Mouse (Mus musculus): Measurements from ENCODE around the gene Gm10643. TPM values are rescaled to one million over a fixed set of nuclear protein-coding genes. Genes with fewer than 3 reads are reported as not detected.

The Gm10643 gene
- total and polyA plus RNA-seq, 2 experiments from 2014 or later = 1.6 to 4.7 TPM

GRCm38 (mm10) chr8:84084341-84085115 is 19.6 kb upstream of the Gm10643 start:
- 38% methylated on average over 40 of the region's 42 CpGs for WGBS
- H3K4me1 ChIP-seq (ENCODE audit: insufficient read depth) = no peaks in the 10 kb centered on the region
- no peak for TF ChIP-seq CTCF (IDR thresholded peaks at IDR 0.05; ENCODE audit: low read depth)
- no peak overlapping the region for H3K27ac ChIP-seq (ENCODE audit: low read depth, low read length)
- H3K27me3 ChIP-seq (ENCODE audit: insufficient read depth, low read length) = no peaks in the 10 kb centered on the region
- DNase-seq (no peak), ATAC-seq (no peak)
- H3K4me3 ChIP-seq (ENCODE audit: low read depth, low read length) = no peak overlapping the region
- H3K36me3 ChIP-seq (ENCODE audit: insufficient read depth) = peaks cover 78% of the 10 kb centered on the region
- H3K9ac ChIP-seq = no peak overlapping the region
- H3K9me3 ChIP-seq (ENCODE audit: low read length) = no peaks in the 10 kb centered on the region
- no peak overlapping the region for H3K4me2 ChIP-seq (ENCODE audit: low read depth)

GRCm38 (mm10) chr8:84083829-84084241 is 18.9 kb upstream of the Gm10643 start:
- Histone ChIP-seq H3K9ac (no peak overlapping the region), H3K27me3 (ENCODE audit: insufficient read depth, low read length) (no peaks in the 10 kb centered on the region), H3K4me3 (ENCODE audit: low read depth, low read length) (no peak overlapping the region), H3K4me1 (ENCODE audit: insufficient read depth) (no peaks in the 10 kb centered on the region), H3K27ac (ENCODE audit: low read depth, low read length) (no peak overlapping the region), H3K4me2 (ENCODE audit: low read depth) (no peak overlapping the region), H3K9me3 (ENCODE audit: low read length) (no peaks in the 10 kb centered on the region), H3K36me3 (ENCODE audit: insufficient read depth) (peaks cover 77% of the 10 kb centered on the region)
- WGBS = 33% methylated on average over 8 of the region's 8 CpGs
- DNase-seq (no peak), ATAC-seq (peak; percentile 66)
- peak; percentile 33 for TF ChIP-seq CTCF (IDR thresholded peaks at IDR 0.05; ENCODE audit: low read depth)

- H3K27me3 ChIP-seq (ENCODE audit: insufficient read depth, low read length) = no peaks in the 10 kb centered on the region
- DNase-seq = no peak
- no peaks in the 10 kb centered on the region for H3K4me1 ChIP-seq (ENCODE audit: insufficient read depth)
- peaks cover 65% of the 10 kb centered on the region for H3K36me3 ChIP-seq (ENCODE audit: insufficient read depth)
- 83% methylated on average over 5 of the region's 5 CpGs for whole genome bisulfite sequencing
- TF ChIP-seq CTCF (IDR thresholded peaks at IDR 0.05; ENCODE audit: low read depth) = no peak
- no peak overlapping the region for H3K4me3 ChIP-seq (ENCODE audit: low read depth, low read length)
- no peak overlapping the region for H3K4me2 ChIP-seq (ENCODE audit: low read depth)
- no peak for ATAC-seq
- H3K9ac ChIP-seq = no peak overlapping the region
- H3K27ac ChIP-seq (ENCODE audit: low read depth, low read length) = no peak overlapping the region
- H3K9me3 ChIP-seq (ENCODE audit: low read length) = no peaks in the 10 kb centered on the region
Observed at GRCm38 (mm10) chr8:84079206-84079605, 14.3 kb upstream of the Gm10643 start.

GRCm38 (mm10) chr8:84076849-84077248 is 11.9 kb upstream of the Gm10643 start:
- H3K4me2 ChIP-seq (ENCODE audit: low read depth) = no peak overlapping the region
- DNase-seq = no peak
- peaks cover 55% of the 10 kb centered on the region for H3K36me3 ChIP-seq (ENCODE audit: insufficient read depth)
- WGBS = 84% methylated on average over 3 of the region's 3 CpGs
- H3K27ac ChIP-seq (ENCODE audit: low read depth, low read length) = no peak overlapping the region
- TF ChIP-seq CTCF (IDR thresholded peaks at IDR 0.05; ENCODE audit: low read depth) = no peak
- no peak overlapping the region for H3K4me3 ChIP-seq (ENCODE audit: low read depth, low read length)
- no peak for ATAC-seq
- no peak overlapping the region for H3K9ac ChIP-seq
- no peaks in the 10 kb centered on the region for H3K9me3 ChIP-seq (ENCODE audit: low read length)
- no peaks in the 10 kb centered on the region for H3K27me3 ChIP-seq (ENCODE audit: insufficient read depth, low read length)
- H3K4me1 ChIP-seq (ENCODE audit: insufficient read depth) = peaks cover 9% of the 10 kb centered on the region; the same call in 1 of the 2 replicates

DNA sequence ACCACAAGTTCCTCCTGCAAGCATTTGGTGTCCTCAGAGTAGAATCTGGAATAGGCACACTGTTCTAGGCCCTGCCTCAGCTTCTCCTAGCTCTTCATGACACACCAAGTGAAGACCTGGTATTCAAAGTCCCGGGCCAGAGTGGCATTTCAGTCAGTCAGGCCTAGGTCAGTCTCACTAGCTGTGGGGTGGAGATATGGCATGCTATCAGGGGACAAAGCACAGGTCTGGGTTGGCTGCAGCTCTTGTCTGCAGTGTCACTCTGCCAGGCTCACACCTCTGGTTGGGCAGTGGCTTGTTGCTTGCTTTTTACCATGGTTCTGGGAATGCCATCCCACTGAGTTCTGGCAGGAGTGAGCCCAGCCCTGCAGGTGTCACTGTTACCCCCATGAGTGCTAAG is 11.5 kb upstream of the Gm10643 start:
- no peaks in the 10 kb centered on the region for H3K9me3 ChIP-seq (ENCODE audit: low read length)
- no peaks in the 10 kb centered on the region for H3K27me3 ChIP-seq (ENCODE audit: insufficient read depth, low read length)
- WGBS = 97% methylated on average over 1 of the region's 1 CpGs
- ATAC-seq (no peak), DNase-seq (no peak)
- H3K4me3 ChIP-seq (ENCODE audit: low read depth, low read length) = no peak overlapping the region
- H3K36me3 ChIP-seq (ENCODE audit: insufficient read depth) = peaks cover 52% of the 10 kb centered on the region
- no peak overlapping the region for H3K9ac ChIP-seq
- TF ChIP-seq CTCF (IDR thresholded peaks at IDR 0.05; ENCODE audit: low read depth) = no peak
- peaks cover 10% of the 10 kb centered on the region; the same call in 1 of the 2 replicates for H3K4me1 ChIP-seq (ENCODE audit: insufficient read depth)
- no peak overlapping the region for H3K27ac ChIP-seq (ENCODE audit: low read depth, low read length)
- no peak overlapping the region for H3K4me2 ChIP-seq (ENCODE audit: low read depth)

DNA sequence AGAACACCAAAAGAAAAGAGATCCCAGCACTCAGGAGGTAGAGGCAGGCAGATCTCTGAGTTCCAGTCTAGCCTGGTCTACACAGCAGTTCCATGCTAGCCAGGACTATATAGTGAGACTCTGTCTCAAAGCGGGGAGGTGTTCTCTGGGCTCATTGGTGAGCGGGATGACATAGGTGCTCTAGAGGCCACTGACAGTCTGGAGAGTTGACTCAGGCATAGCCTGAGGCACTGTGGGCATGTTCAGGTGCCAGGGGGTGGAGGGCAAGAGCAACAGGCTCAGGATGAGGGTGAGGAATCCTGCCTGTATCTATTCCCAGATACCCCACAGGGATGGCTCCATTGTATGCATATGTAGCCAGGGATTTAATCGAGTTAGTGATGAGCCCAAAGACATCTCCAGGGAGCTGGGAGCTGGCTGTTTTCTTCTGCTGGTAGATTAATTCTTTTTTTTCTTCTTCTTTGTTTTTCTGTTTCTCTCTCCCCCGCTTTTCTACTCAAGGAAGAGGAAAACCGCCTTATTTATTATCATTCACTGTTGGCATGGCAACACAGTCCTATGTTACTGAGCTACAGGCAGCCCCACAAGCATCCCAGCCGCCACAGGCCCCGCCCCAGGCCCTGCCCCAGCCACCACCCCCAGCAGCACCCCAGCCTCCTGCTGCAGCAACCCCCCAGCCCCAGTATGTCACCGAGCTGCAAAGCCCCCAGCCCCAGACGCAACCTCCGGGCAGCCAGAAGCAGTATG is 8.5 kb upstream of the Gm10643 start:
- H3K4me2 ChIP-seq (ENCODE audit: low read depth) = peak overlapping the region; percentile 15; the same call in 1 of the 2 replicates
- 31% methylated on average over 10 of the region's 10 CpGs for WGBS
- H3K27ac ChIP-seq (ENCODE audit: low read depth, low read length) = peak overlapping the region; percentile 76
- H3K27me3 ChIP-seq (ENCODE audit: insufficient read depth, low read length) = no peaks in the 10 kb centered on the region
- H3K9me3 ChIP-seq (ENCODE audit: low read length) = no peaks in the 10 kb centered on the region
- H3K4me1 ChIP-seq (ENCODE audit: insufficient read depth) = peaks cover 21% of the 10 kb centered on the region; the same call in 1 of the 2 replicates
- ATAC-seq (peak; percentile 59), DNase-seq (peak; percentile 39)
- no peak overlapping the region for H3K4me3 ChIP-seq (ENCODE audit: low read depth, low read length)
- no peak for TF ChIP-seq CTCF (IDR thresholded peaks at IDR 0.05; ENCODE audit: low read depth)
- 0 out of 2 replicates have a peak overlapping the region, but pooled peaks have one; percentile 6 for H3K9ac ChIP-seq
- peaks cover 27% of the 10 kb centered on the region for H3K36me3 ChIP-seq (ENCODE audit: insufficient read depth)

DNA sequence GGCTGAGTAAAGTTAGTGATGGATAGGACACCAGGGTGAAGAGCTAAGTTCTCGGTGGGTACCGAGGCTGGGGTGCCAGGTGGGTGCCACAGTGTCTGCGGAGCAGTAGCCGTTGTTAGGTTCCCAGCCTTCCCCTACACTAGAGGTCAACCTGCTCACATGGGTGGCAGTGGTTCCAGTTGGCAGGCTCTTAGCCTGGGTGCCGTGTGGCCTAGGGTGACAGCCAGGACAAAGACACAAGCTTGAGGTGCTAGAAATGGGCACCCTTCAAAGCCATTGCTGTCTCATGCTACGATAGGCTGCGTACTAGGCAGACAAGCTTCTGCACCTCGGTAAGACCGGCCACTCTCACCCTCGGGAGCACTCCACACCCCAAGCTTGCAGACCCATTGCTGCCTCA is 7.4 kb upstream of the Gm10643 start:
- peaks cover 24% of the 10 kb centered on the region; the same call in 1 of the 2 replicates for H3K4me1 ChIP-seq (ENCODE audit: insufficient read depth)
- no peak for ATAC-seq
- WGBS = 85% methylated on average over 10 of the region's 10 CpGs

More for the DNA sequence above, 7.4 kb upstream of the Gm10643 start:
- DNase-seq = no peak
- no peak for TF ChIP-seq CTCF (IDR thresholded peaks at IDR 0.05; ENCODE audit: low read depth)
- no peak overlapping the region for H3K4me3 ChIP-seq (ENCODE audit: low read depth, low read length)
- H3K36me3 ChIP-seq (ENCODE audit: insufficient read depth) = peaks cover 27% of the 10 kb centered on the region
- H3K27me3 ChIP-seq (ENCODE audit: insufficient read depth, low read length) = no peaks in the 10 kb centered on the region
- no peaks in the 10 kb centered on the region for H3K9me3 ChIP-seq (ENCODE audit: low read length)
- peak overlapping the region; percentile 76; the same call in 1 of the 2 replicates for H3K27ac ChIP-seq (ENCODE audit: low read depth, low read length)
- no peak overlapping the region for H3K9ac ChIP-seq
- H3K4me2 ChIP-seq (ENCODE audit: low read depth) = no peak overlapping the region
